Mouse (Mus musculus): ENCODE data around the gene Thoc5. TPM values are rescaled to one million over a fixed set of nuclear protein-coding genes. Genes with fewer than 3 reads are reported as not detected.
A peak's percentile ranks its signal among the peaks of the same experiment; 100 is the strongest.

The Thoc5 gene
- polyA plus RNA-seq, 1 experiment from 2014 or later = 39.5 TPM

GRCm38 (mm10) chr11:4967549-4967948 lies 72.4 kb downstream of the Thoc5 start:
- Histone ChIP-seq H3K36me3 (ENCODE audit: insufficient read depth, low read length) (no peaks in the 10 kb centered on the region), H3K9me3 (ENCODE audit: low read length) (no peaks in the 10 kb centered on the region), H3K27me3 (ENCODE audit: insufficient read depth, low read length) (no peaks in the 10 kb centered on the region), H3K9ac (replicated peaks; ENCODE audit: low read length) (no peak overlapping the region), H3K4me2 (replicated peaks; ENCODE audit: low read depth, low read length) (no peak overlapping the region), H3K4me1 (ENCODE audit: insufficient read depth, low read length) (no peaks in the 10 kb centered on the region), H3K27ac (ENCODE audit: low read length) (no peak overlapping the region), H3K4me3 (ENCODE audit: low read length) (no peak overlapping the region)
- no peak for ATAC-seq (ENCODE audit: low FRiP score, low TSS enrichment)
- WGBS = 48% methylated on average over 2 of the region's 2 CpGs

GRCm38 (mm10) chr11:4968376-4968775 lies 73.3 kb downstream of the Thoc5 start:
- H3K4me1 ChIP-seq (ENCODE audit: insufficient read depth, low read length) = no peaks in the 10 kb centered on the region; the same call in 1 of the 2 replicates
- H3K27ac ChIP-seq (ENCODE audit: low read length) = no peak overlapping the region
- no peak overlapping the region for H3K4me3 ChIP-seq (ENCODE audit: low read length)
- H3K9ac ChIP-seq (replicated peaks; ENCODE audit: low read length) = no peak overlapping the region
- H3K27me3 ChIP-seq (ENCODE audit: insufficient read depth, low read length) = no peaks in the 10 kb centered on the region
- no peak for ATAC-seq (ENCODE audit: low FRiP score, low TSS enrichment)
- no peaks in the 10 kb centered on the region for H3K9me3 ChIP-seq (ENCODE audit: low read length)
- 61% methylated on average over 10 of the region's 10 CpGs for WGBS
- H3K36me3 ChIP-seq (ENCODE audit: insufficient read depth, low read length) = no peaks in the 10 kb centered on the region
- H3K4me2 ChIP-seq (replicated peaks; ENCODE audit: low read depth, low read length) = no peak overlapping the region

- H3K4me1 ChIP-seq (ENCODE audit: insufficient read depth, low read length) = peaks cover 7% of the 10 kb centered on the region; the same call in 1 of the 2 replicates
- no peaks in the 10 kb centered on the region for H3K36me3 ChIP-seq (ENCODE audit: insufficient read depth, low read length)
- H3K9me3 ChIP-seq (ENCODE audit: low read length) = no peaks in the 10 kb centered on the region
- H3K4me3 ChIP-seq (ENCODE audit: low read length) = no peak overlapping the region
- no peaks in the 10 kb centered on the region; the same call in 1 of the 2 replicates for H3K27me3 ChIP-seq (ENCODE audit: insufficient read depth, low read length)
- H3K9ac ChIP-seq (replicated peaks; ENCODE audit: low read length) = no peak overlapping the region
- 58% methylated on average over 13 of the region's 13 CpGs for WGBS
- ATAC-seq (ENCODE audit: low FRiP score, low TSS enrichment) = no peak
- no peak overlapping the region for H3K27ac ChIP-seq (ENCODE audit: low read length)
- H3K4me2 ChIP-seq (replicated peaks; ENCODE audit: low read depth, low read length) = no peak overlapping the region
These were observed 78.1 kb downstream of the Thoc5 start for GRCm38 (mm10) chr11:4972967-4973870.

- ATAC-seq (ENCODE audit: low FRiP score, low TSS enrichment) = no peak
- Histone ChIP-seq H3K9ac (replicated peaks; ENCODE audit: low read length) (no peak overlapping the region), H3K4me3 (ENCODE audit: low read length) (no peak overlapping the region), H3K9me3 (ENCODE audit: low read length) (no peaks in the 10 kb centered on the region), H3K27me3 (ENCODE audit: insufficient read depth, low read length) (no peaks in the 10 kb centered on the region; the same call in 1 of the 2 replicates), H3K27ac (ENCODE audit: low read length) (peak overlapping the region; percentile 64), H3K36me3 (ENCODE audit: insufficient read depth, low read length) (no peaks in the 10 kb centered on the region), H3K4me2 (replicated peaks; ENCODE audit: low read depth, low read length) (no peak overlapping the region), H3K4me1 (ENCODE audit: insufficient read depth, low read length) (peaks cover 7% of the 10 kb centered on the region; the same call in 1 of the 2 replicates)
- 78% methylated on average over 2 of the region's 2 CpGs for WGBS
These were observed 78.7 kb downstream of the Thoc5 start for GRCm38 (mm10) chr11:4973871-4974256.

GRCm38 (mm10) chr11:4974376-4975122 lies 79.4 kb downstream of the Thoc5 start:
- Histone ChIP-seq H3K9me3 (ENCODE audit: low read length) (no peaks in the 10 kb centered on the region), H3K9ac (replicated peaks; ENCODE audit: low read length) (0 out of 2 replicates have a peak overlapping the region, but pooled peaks have one; percentile 16), H3K4me2 (replicated peaks; ENCODE audit: low read depth, low read length) (no peak overlapping the region), H3K27ac (ENCODE audit: low read length) (peak overlapping the region; percentile 84), H3K4me1 (ENCODE audit: insufficient read depth, low read length) (peaks cover 7% of the 10 kb centered on the region; the same call in 1 of the 2 replicates), H3K4me3 (ENCODE audit: low read length) (no peak overlapping the region), H3K36me3 (ENCODE audit: insufficient read depth, low read length) (no peaks in the 10 kb centered on the region), H3K27me3 (ENCODE audit: insufficient read depth, low read length) (no peaks in the 10 kb centered on the region; the same call in 1 of the 2 replicates)
- 66% methylated on average over 11 of the region's 11 CpGs for WGBS
- ATAC-seq (ENCODE audit: low FRiP score, low TSS enrichment) = peak; percentile 56; the same call in 1 of the 2 replicates

GRCm38 (mm10) chr11:4975623-4976022 lies 80.5 kb downstream of the Thoc5 start:
- ATAC-seq (ENCODE audit: low FRiP score, low TSS enrichment) = peak; percentile 60; the same call in 1 of the 2 replicates
- no peaks in the 10 kb centered on the region; the same call in 1 of the 2 replicates for H3K27me3 ChIP-seq (ENCODE audit: insufficient read depth, low read length)
- no peaks in the 10 kb centered on the region for H3K36me3 ChIP-seq (ENCODE audit: insufficient read depth, low read length)
- H3K4me1 ChIP-seq (ENCODE audit: insufficient read depth, low read length) = peaks cover 7% of the 10 kb centered on the region; the same call in 1 of the 2 replicates
- H3K27ac ChIP-seq (ENCODE audit: low read length) = peak overlapping the region; percentile 65; the same call in 1 of the 2 replicates
- no peak overlapping the region for H3K4me3 ChIP-seq (ENCODE audit: low read length)
- no peak overlapping the region for H3K9ac ChIP-seq (replicated peaks; ENCODE audit: low read length)
- WGBS = 6% methylated on average over 14 of the region's 14 CpGs
- H3K4me2 ChIP-seq (replicated peaks; ENCODE audit: low read depth, low read length) = peak overlapping the region; percentile 32; the same call in 1 of the 2 replicates
- H3K9me3 ChIP-seq (ENCODE audit: low read length) = no peaks in the 10 kb centered on the region

Small RNA genes within 50 kb of the gene (microRNA-seq; reads per million reads assigned to microRNA genes)
- gene Mir6918 = not detected

Other genes starting within 250 kb of the Thoc5 start
- gene Uqcr10, start 191.0 kb upstream of the Thoc5 start, polyA plus RNA-seq (2015; fragmentation: Nextera tagmentation; extraction: Ambion mirVana) = 915 and 962 TPM in 2 replicates
- 70.9 and 71.8 TPM in 2 replicates for gene Zmat5, start 190.6 kb upstream of the Thoc5 start, polyA plus RNA-seq (2015; fragmentation: Nextera tagmentation; extraction: Ambion mirVana)
- 0.12 TPM in 2 replicates for gene Cabp7, start 148.5 kb upstream of the Thoc5 start, polyA plus RNA-seq (2015; fragmentation: Nextera tagmentation; extraction: Ambion mirVana)
- 53.0 and 53.8 TPM in 2 replicates for gene Nf2, start 45.8 kb upstream of the Thoc5 start, polyA plus RNA-seq (2015; fragmentation: Nextera tagmentation; extraction: Ambion mirVana)
- 92.2 and 92.6 TPM in 2 replicates for gene Nipsnap1, start 21.4 kb upstream of the Thoc5 start, polyA plus RNA-seq (2015; fragmentation: Nextera tagmentation; extraction: Ambion mirVana)
- 0.19 TPM in 2 replicates for gene Nefh, start 52.7 kb downstream of the Thoc5 start, polyA plus RNA-seq (2015; fragmentation: Nextera tagmentation; extraction: Ambion mirVana)
- 76.9 and 79.1 TPM in 2 replicates for gene Ap1b1, start 91.5 kb downstream of the Thoc5 start, polyA plus RNA-seq (2015; fragmentation: Nextera tagmentation; extraction: Ambion mirVana)
- 2.9 and 3.0 TPM in 2 replicates for gene Rasl10a, start 162.8 kb downstream of the Thoc5 start, polyA plus RNA-seq (2015; fragmentation: Nextera tagmentation; extraction: Ambion mirVana)
- 28.4 and 28.7 TPM in 2 replicates for gene Gas2l1, start 170.0 kb downstream of the Thoc5 start, polyA plus RNA-seq (2015; fragmentation: Nextera tagmentation; extraction: Ambion mirVana)
- gene Rhbdd3, start 203.6 kb downstream of the Thoc5 start, polyA plus RNA-seq (2015; fragmentation: Nextera tagmentation; extraction: Ambion mirVana) = 35.1 and 39.0 TPM in 2 replicates
- 859 and 884 TPM in 2 replicates for gene Ewsr1, start 203.9 kb downstream of the Thoc5 start, polyA plus RNA-seq (2015; fragmentation: Nextera tagmentation; extraction: Ambion mirVana)